8 mouse cellular contexts compared by ENCODE assay signal in the genomic region with DNA sequence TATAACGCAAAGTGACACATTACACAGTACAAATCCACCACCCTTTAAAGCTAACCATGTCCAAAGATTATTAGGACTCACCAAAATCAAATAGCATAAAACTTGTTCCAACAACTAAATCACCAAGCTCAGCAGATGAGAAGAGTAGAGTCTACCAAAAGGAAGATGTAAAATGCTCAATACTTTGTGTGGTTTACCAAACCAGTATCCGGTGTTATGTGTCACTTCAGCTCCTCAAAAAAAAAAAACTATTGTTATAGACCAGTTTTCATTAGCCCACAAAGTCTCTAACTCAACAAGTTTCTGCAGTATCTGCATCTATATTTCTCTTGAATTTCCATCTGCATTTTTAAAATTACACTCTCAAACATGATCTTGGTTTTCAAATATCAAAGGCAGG. TPM values are rescaled to one million over a fixed set of nuclear protein-coding genes. Genes with fewer than 3 reads are reported as not detected.
DNase-seq lines count a peak whose midpoint lies in the region; ATAC-seq and TF ChIP-seq lines count a peak whose summit lies in the region.

No protein-coding gene starts in this region.

- H3K4me1 ChIP-seq in liver, adult 2 months (ENCODE audit: control insufficient read depth, insufficient read depth, low read length) = peaks cover 10% of the 10 kb centered on the region
- peaks cover 23% of the 10 kb centered on the region for H3K4me1 ChIP-seq in embryonic facial prominence, embryonic 10.5 days
- no peaks in the 10 kb centered on the region for H3K4me1 ChIP-seq in intestine, embryonic 15.5 days (replicated peaks)
- H3K4me1 ChIP-seq in neural tube, embryonic 12.5 days = no peaks in the 10 kb centered on the region

- peak overlapping the region; percentile 88; the same call in 1 of the 2 replicates for H3K4me3 ChIP-seq in liver, adult 2 months (ENCODE audit: insufficient read depth, low read depth, low read length)
- peak overlapping the region; percentile 87 for H3K4me3 ChIP-seq in embryonic facial prominence, embryonic 10.5 days
- H3K4me3 ChIP-seq in intestine, embryonic 15.5 days (replicated peaks) = peak overlapping the region; percentile 90
- H3K4me3 ChIP-seq in neural tube, embryonic 12.5 days = peak overlapping the region; percentile 87; the same call in 1 of the 2 replicates

- no peaks in the 10 kb centered on the region for H3K36me3 ChIP-seq in liver, adult 2 months (ENCODE audit: control insufficient read depth, insufficient read depth, low read length)
- H3K36me3 ChIP-seq in embryonic facial prominence, embryonic 10.5 days (replicated peaks) = 0 out of 2 replicates have a peak, but pooled peaks cover 9% of the 10 kb centered on the region
- no peaks in the 10 kb centered on the region for H3K36me3 ChIP-seq in intestine, embryonic 15.5 days
- H3K36me3 ChIP-seq in neural tube, embryonic 12.5 days = no peaks in the 10 kb centered on the region

- no peak for TF ChIP-seq CTCF in liver, adult 2 months (IDR thresholded peaks at IDR 0.05; ENCODE audit: low read depth, low read length)

- no peaks in the 10 kb centered on the region for H3K27me3 ChIP-seq in liver, adult 2 months (ENCODE audit: control insufficient read depth, insufficient read depth, low read length)
- H3K27me3 ChIP-seq in embryonic facial prominence, embryonic 10.5 days (replicated peaks; ENCODE audit: low read depth, poor library complexity, severe bottlenecking) = no peaks in the 10 kb centered on the region
- no peaks in the 10 kb centered on the region for H3K27me3 ChIP-seq in intestine, embryonic 15.5 days (replicated peaks)
- no peaks in the 10 kb centered on the region for H3K27me3 ChIP-seq in neural tube, embryonic 12.5 days (replicated peaks)

- H3K9ac ChIP-seq in liver, adult 2 months (ENCODE audit: low read depth, low read length) = no peak overlapping the region
- H3K9ac ChIP-seq in intestine, embryonic 15.5 days = no peak overlapping the region
- no peak overlapping the region for H3K9ac ChIP-seq in neural tube, embryonic 12.5 days

- no peak for TF ChIP-seq POLR2A in liver, adult 2 months (IDR thresholded peaks at IDR 0.05; ENCODE audit: extremely low read depth, insufficient read depth, low read length)

- no peaks in the 10 kb centered on the region for H3K9me3 ChIP-seq in embryonic facial prominence, embryonic 10.5 days
- no peaks in the 10 kb centered on the region for H3K9me3 ChIP-seq in intestine, embryonic 15.5 days
- H3K9me3 ChIP-seq in neural tube, embryonic 12.5 days = no peaks in the 10 kb centered on the region

- no peak overlapping the region for H3K27ac ChIP-seq in liver, adult 2 months (replicated peaks; ENCODE audit: insufficient read depth, low read depth, low read length)
- peak overlapping the region; percentile 99; the same call in 1 of the 2 replicates for H3K27ac ChIP-seq in embryonic facial prominence, embryonic 10.5 days (replicated peaks)
- H3K27ac ChIP-seq in intestine, embryonic 15.5 days = 0 out of 2 replicates have a peak overlapping the region, but pooled peaks have one; percentile 100
- H3K27ac ChIP-seq in neural tube, embryonic 12.5 days = no peak overlapping the region

- peaks cover 3% of the 10 kb centered on the region; the same call in 1 of the 2 replicates for H3K79me2 ChIP-seq in liver, adult 2 months (ENCODE audit: control insufficient read depth, insufficient read depth, low read length)

- H3K4me2 ChIP-seq in intestine, embryonic 15.5 days (replicated peaks) = peak overlapping the region; percentile 58
- H3K4me2 ChIP-seq in neural tube, embryonic 12.5 days (replicated peaks) = peak overlapping the region; percentile 64

- no peak for DNase-seq in liver, adult 2 months (ENCODE audit: extremely low read depth, low read depth, low spot score)
- no peak for DNase-seq in liver
- DNase-seq in embryonic facial prominence, embryonic 10.5 days (ENCODE audit: low spot score) = no peak
- DNase-seq in ovary, adult 18-20 months (ENCODE audit: low spot score) = no peak
- DNase-seq in kidney, postnatal 4 days = no peak
- no peak for DNase-seq in cerebellum, adult 11-12 months

- no peak for ATAC-seq in intestine, embryonic 15.5 days
- ATAC-seq in neural tube, embryonic 12.5 days (ENCODE audit: low FRiP score, low read depth) = no peak

- 13% methylated on average over 2 of the region's 2 CpGs for WGBS in liver, adult 2 months
- WGBS in embryonic facial prominence, embryonic 10.5 days = 56% methylated on average over 2 of the region's 2 CpGs
- WGBS in intestine, embryonic 15.5 days = 48% methylated on average over 2 of the region's 2 CpGs
- 56% methylated on average over 2 of the region's 2 CpGs for WGBS in neural tube, embryonic 12.5 days

RNA-seq across cellular contexts. Expression of gene Kansl1, which starts 25.3 kb away (rescaled TPM):
- 13.7 and 15.5 TPM in 2 replicates for total RNA-seq in liver, adult 2 months (2014; rRNA removed)
- 33.0 and 36.2 TPM in 2 replicates for polyA plus RNA-seq in liver, adult 2 months (2012; rRNA removed)
- polyA plus RNA-seq in embryonic facial prominence, embryonic 10.5 days (2016; fragmentation: Nextera tagmentation; extraction: Ambion mirVana) = 28.7 and 28.9 TPM in 2 replicates
- 16.0 and 17.2 TPM in 2 replicates for polyA plus RNA-seq in intestine, embryonic 15.5 days (2015; fragmentation: Nextera tagmentation; extraction: Ambion mirVana)
- polyA plus RNA-seq in neural tube, embryonic 12.5 days (2016; fragmentation: Nextera tagmentation; extraction: Ambion mirVana) = 30.9 and 34.2 TPM in 2 replicates

Comparison
In these comparisons a context has a peak if more than half of its experiments do, and no peak if none do; other contexts are left out.
1. H3K27ac ChIP-seq: peak in embryonic facial prominence, embryonic 10.5 days (single experiment) and intestine, embryonic 15.5 days (single experiment); none in liver, adult 2 months (single experiment) and neural tube, embryonic 12.5 days (single experiment).
2. Peak in every context shown above with its lines, with median percentiles within 50 percentile points of each other: H3K4me3 ChIP-seq.